Mouse (Mus musculus) layer of hippocampus, adult 9-10 months (tissue): Measurements from ENCODE around the gene Dpp7.

ENCODE experiments used
- DNase-seq: peaks from one replicate; pipeline ENCODE4 v3.0.0; 2022; ENCODE audit warnings: low spot score

The Dpp7 gene

DNA sequence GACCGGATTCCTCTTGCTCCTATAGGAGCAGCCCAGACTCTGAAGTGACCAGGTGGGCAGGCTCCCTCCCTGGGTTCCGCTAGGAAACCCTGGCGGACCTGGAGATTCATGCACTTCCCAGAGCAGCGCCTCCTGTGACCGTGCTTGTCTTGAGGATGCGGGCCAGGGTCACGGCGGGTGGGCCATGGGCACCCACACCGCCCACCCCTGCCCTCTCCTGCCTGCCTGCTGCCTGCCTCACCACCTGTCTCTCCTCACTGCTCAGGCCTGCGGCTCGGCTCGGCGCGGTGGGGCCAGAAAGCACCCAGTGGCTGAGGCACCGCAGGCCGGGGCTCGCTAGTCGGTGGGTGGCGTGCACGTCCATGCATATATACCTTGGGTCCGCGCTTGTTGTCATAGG, 45.2 kb downstream of the Dpp7 start:
- DNase-seq: no peak

GRCm38 (mm10) chr2:25310180-25310579, 46.0 kb downstream of the Dpp7 start:
- DNase-seq: no peak

DNA sequence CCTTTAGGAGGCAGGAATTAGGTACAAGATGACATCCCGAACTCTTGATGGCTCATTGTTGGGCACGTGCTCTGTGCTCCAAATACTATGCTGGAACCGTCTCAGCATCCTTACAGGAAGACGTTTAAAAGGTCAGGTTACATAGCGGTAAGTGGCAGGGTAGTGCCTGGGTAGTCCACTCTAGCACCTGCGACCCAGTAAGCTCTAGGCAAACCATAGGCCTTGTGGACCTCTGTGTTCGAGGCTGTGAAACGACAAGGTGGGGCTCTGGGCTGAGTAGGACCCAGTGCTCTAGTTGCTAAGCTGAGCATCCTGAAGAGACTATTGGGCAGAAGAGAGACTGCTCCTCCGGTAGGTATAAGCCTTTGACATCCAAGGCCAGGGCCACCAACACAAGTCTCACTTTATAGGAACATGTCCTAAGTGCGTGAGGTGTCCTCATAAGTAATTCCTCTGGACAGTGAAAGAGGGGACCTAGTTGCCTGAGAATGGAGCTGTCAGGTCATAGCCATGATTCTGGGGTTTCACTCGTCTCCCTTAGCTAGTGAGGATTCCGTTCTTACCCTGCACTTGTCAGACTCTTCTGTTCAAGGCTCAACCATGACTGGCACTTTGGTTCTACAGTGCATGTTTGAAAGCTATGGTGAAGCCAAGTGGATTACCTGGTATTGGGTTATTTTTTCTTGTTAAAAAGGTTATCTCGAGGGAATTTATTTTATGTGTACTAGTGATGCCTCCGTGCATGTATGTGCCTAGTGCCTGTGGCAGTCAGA, 50.4 kb downstream of the Dpp7 start:
- DNase-seq: no peak

- DNase-seq: no peak
Measured at GRCm38 (mm10) chr2:25304657-25305541, 51.3 kb downstream of the Dpp7 start.

- DNase-seq: no peak
Measured at GRCm38 (mm10) chr2:25303931-25304656, 52.1 kb downstream of the Dpp7 start.

DNA sequence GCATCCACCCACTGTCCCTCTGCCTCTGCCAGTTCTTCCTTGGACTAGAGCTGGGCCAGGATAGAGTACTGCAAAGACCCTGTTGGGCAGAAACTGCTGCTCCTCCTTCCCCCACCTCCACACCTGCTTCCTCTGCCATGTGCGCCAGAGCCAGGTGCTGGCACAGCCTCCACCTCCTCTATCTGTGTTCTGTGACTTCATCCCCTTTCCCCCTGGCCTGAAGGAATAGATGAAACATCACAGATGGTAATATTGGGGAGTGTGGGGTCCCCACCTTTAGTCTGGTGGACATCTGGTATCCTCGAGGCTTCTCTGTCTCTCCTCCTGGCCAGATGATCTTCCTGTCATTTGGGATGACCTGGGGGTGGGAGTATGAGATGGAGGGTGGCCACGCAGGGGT, 52.7 kb downstream of the Dpp7 start:
- no peak for DNase-seq
